8 mouse cellular contexts compared by ENCODE assay signal in the genomic region with DNA sequence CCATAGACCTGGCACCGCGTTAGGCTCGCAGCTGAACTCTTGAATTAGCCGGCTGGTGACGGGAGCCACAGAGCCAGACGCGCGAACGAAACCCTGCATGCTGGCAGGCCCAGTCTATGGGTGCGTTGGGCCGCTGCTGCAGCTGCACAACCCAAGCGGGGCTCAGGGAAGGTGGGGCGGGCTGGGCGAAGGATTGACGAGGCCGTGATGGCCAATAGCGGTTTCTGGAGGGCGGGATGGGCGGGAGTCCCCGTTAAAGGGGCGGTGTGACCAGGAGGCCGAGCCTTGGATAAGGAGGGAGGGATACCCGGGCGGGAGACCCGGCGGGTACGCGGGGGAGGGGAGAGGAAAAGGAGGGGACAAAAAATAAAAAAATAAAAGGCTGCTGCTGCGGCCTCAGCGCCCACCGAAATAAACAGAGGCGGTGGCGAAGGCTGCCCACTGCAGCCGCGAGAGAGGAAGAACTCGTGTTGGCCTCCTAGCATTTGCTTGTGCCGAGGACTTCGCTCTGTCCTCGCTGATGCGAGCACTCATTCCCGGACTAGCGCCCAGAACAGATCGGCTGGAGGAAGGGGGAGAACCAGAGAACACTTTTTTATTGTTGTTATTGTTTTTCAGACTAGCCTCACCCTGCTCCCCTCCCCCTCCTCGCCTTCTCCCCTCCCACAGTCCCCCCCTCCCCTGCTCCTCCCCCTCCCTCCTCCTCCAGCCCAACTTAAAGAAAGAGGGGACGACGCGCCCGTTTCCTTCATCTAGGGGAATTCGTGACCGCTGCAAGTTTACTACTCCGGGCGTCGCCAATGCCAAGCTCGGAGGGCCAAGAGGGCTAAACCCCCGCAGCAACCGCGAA. TPM values are rescaled to one million over a fixed set of nuclear protein-coding genes. Genes with fewer than 3 reads are reported as not detected.
DNase-seq lines count a peak whose midpoint lies in the region; ATAC-seq lines count a peak whose summit lies in the region.

No protein-coding gene starts in this region.

- peak; percentile 31 to 56 for DNase-seq in kidney, postnatal 4 days
- DNase-seq in kidney, adult 8-10 months = no peak
- DNase-seq in brain, adult 2 months (ENCODE audit: low read depth, low spot score) = peak; percentile 96
- peak; percentile 88 for DNase-seq in limb, embryonic 10.5 days (ENCODE audit: low spot score)
- no peak for DNase-seq in adrenal gland, postnatal 14 days
- DNase-seq in testis, postnatal 10 days (ENCODE audit: low spot score) = no peak

- peaks cover 71% of the 10 kb centered on the region for H3K27me3 ChIP-seq in embryonic facial prominence, embryonic 12.5 days
- peaks cover 83% of the 10 kb centered on the region for H3K27me3 ChIP-seq in limb, embryonic 10.5 days (ENCODE audit: low read depth, poor library complexity, severe bottlenecking)
- peaks cover 75% of the 10 kb centered on the region for H3K27me3 ChIP-seq in neural tube, embryonic 13.5 days

- ATAC-seq in embryonic facial prominence, embryonic 12.5 days (ENCODE audit: insufficient number of reproducible peaks, insufficient read depth, low FRiP score, low TSS enrichment) = peak; percentile 78
- ATAC-seq in neural tube, embryonic 13.5 days (ENCODE audit: low read depth) = peak; percentile 87

- no peaks in the 10 kb centered on the region for H3K9me3 ChIP-seq in embryonic facial prominence, embryonic 12.5 days
- no peaks in the 10 kb centered on the region for H3K9me3 ChIP-seq in limb, embryonic 10.5 days (replicated peaks)
- H3K9me3 ChIP-seq in neural tube, embryonic 13.5 days = no peaks in the 10 kb centered on the region

- under 1% methylated on average over 54 of the region's 57 CpGs for WGBS in embryonic facial prominence, embryonic 12.5 days
- under 1% methylated on average over 57 of the region's 57 CpGs for WGBS in limb, embryonic 10.5 days
- under 1% methylated on average over 56 of the region's 57 CpGs for WGBS in neural tube, embryonic 13.5 days

- peak overlapping the region; percentile 60 for H3K9ac ChIP-seq in embryonic facial prominence, embryonic 12.5 days
- peak overlapping the region; percentile 82 for H3K9ac ChIP-seq in neural tube, embryonic 13.5 days

- peak overlapping the region; percentile 84 for H3K27ac ChIP-seq in embryonic facial prominence, embryonic 12.5 days
- peak overlapping the region; percentile 97 for H3K27ac ChIP-seq in limb, embryonic 10.5 days
- peak overlapping the region; percentile 96 for H3K27ac ChIP-seq in neural tube, embryonic 13.5 days (replicated peaks)

- peak overlapping the region; percentile 71 for H3K4me2 ChIP-seq in embryonic facial prominence, embryonic 12.5 days (replicated peaks)
- peak overlapping the region; percentile 62 for H3K4me2 ChIP-seq in neural tube, embryonic 13.5 days

- H3K4me1 ChIP-seq in embryonic facial prominence, embryonic 12.5 days = peaks cover 21% of the 10 kb centered on the region; the same call in 1 of the 2 replicates
- H3K4me1 ChIP-seq in limb, embryonic 10.5 days = peaks cover 72% of the 10 kb centered on the region
- H3K4me1 ChIP-seq in neural tube, embryonic 13.5 days (replicated peaks) = peaks cover 30% of the 10 kb centered on the region

- peak overlapping the region; percentile 49 for H3K4me3 ChIP-seq in embryonic facial prominence, embryonic 12.5 days
- peak overlapping the region; percentile 88 for H3K4me3 ChIP-seq in limb, embryonic 10.5 days
- H3K4me3 ChIP-seq in neural tube, embryonic 13.5 days = peak overlapping the region; percentile 58

- H3K36me3 ChIP-seq in embryonic facial prominence, embryonic 12.5 days = no peaks in the 10 kb centered on the region
- H3K36me3 ChIP-seq in limb, embryonic 10.5 days = peaks cover 19% of the 10 kb centered on the region
- H3K36me3 ChIP-seq in neural tube, embryonic 13.5 days = no peaks in the 10 kb centered on the region

RNA-seq across cellular contexts. Expression of a gene that starts 1.0 kb away (rescaled TPM):
- polyA plus RNA-seq in embryonic facial prominence, embryonic 12.5 days (2016; fragmentation: Nextera tagmentation; extraction: Ambion mirVana) = 3.7 and 4.9 TPM in 2 replicates
- 5.0 and 5.1 TPM in 2 replicates for polyA plus RNA-seq in limb, embryonic 10.5 days (2016; fragmentation: Nextera tagmentation; extraction: Ambion mirVana)
- polyA plus RNA-seq in neural tube, embryonic 13.5 days (2015; fragmentation: Nextera tagmentation; extraction: Ambion mirVana) = 8.2 and 10.2 TPM in 2 replicates
- total RNA-seq in adrenal gland, postnatal 14 days (2021) = 0.64 TPM in 1 of 2 replicates, not detected in the other

RNA-seq across cellular contexts. Expression of a gene that starts 8.8 kb away (rescaled TPM):
- 4.8 and 5.4 TPM in 2 replicates for polyA plus RNA-seq in embryonic facial prominence, embryonic 12.5 days (2016; fragmentation: Nextera tagmentation; extraction: Ambion mirVana)
- 13.8 and 14.9 TPM in 2 replicates for polyA plus RNA-seq in limb, embryonic 10.5 days (2016; fragmentation: Nextera tagmentation; extraction: Ambion mirVana)
- 8.4 and 8.6 TPM in 2 replicates for polyA plus RNA-seq in neural tube, embryonic 13.5 days (2015; fragmentation: Nextera tagmentation; extraction: Ambion mirVana)
- total RNA-seq in adrenal gland, postnatal 14 days (2021) = 0.11 TPM in 1 of 2 replicates, not detected in the other

RNA-seq across cellular contexts. Expression of a gene that starts 16.1 kb away (rescaled TPM):
- polyA plus RNA-seq in embryonic facial prominence, embryonic 12.5 days (2016; fragmentation: Nextera tagmentation; extraction: Ambion mirVana) = not detected in 2 replicates
- not detected in 2 replicates for polyA plus RNA-seq in limb, embryonic 10.5 days (2016; fragmentation: Nextera tagmentation; extraction: Ambion mirVana)
- polyA plus RNA-seq in neural tube, embryonic 13.5 days (2015; fragmentation: Nextera tagmentation; extraction: Ambion mirVana) = 0.19 and 0.29 TPM in 2 replicates
- not detected in 2 replicates for total RNA-seq in adrenal gland, postnatal 14 days (2021)

RNA-seq across cellular contexts. Expression of a gene that starts 23.4 kb away (rescaled TPM):
- polyA plus RNA-seq in embryonic facial prominence, embryonic 12.5 days (2016; fragmentation: Nextera tagmentation; extraction: Ambion mirVana) = 0.38 and 0.47 TPM in 2 replicates
- polyA plus RNA-seq in limb, embryonic 10.5 days (2016; fragmentation: Nextera tagmentation; extraction: Ambion mirVana) = 0.36 and 0.56 TPM in 2 replicates
- 0.46 and 0.62 TPM in 2 replicates for polyA plus RNA-seq in neural tube, embryonic 13.5 days (2015; fragmentation: Nextera tagmentation; extraction: Ambion mirVana)
- not detected in 2 replicates for total RNA-seq in adrenal gland, postnatal 14 days (2021)

RNA-seq across cellular contexts. Expression of a gene that starts 59.9 kb away (rescaled TPM):
- polyA plus RNA-seq in embryonic facial prominence, embryonic 12.5 days (2016; fragmentation: Nextera tagmentation; extraction: Ambion mirVana) = 35.3 and 36.5 TPM in 2 replicates
- polyA plus RNA-seq in limb, embryonic 10.5 days (2016; fragmentation: Nextera tagmentation; extraction: Ambion mirVana) = 32.4 and 35.8 TPM in 2 replicates
- polyA plus RNA-seq in neural tube, embryonic 13.5 days (2015; fragmentation: Nextera tagmentation; extraction: Ambion mirVana) = 28.2 and 32.0 TPM in 2 replicates
- total RNA-seq in adrenal gland, postnatal 14 days (2021) = 189 and 214 TPM in 2 replicates

Comparison
In these comparisons a context has a peak if more than half of its experiments do, and no peak if none do; other contexts are left out.
1. DNase-seq: peak in kidney, postnatal 4 days (2 of 2), brain, adult 2 months (single experiment) and limb, embryonic 10.5 days (single experiment); none in kidney, adult 8-10 months (0 of 2), adrenal gland, postnatal 14 days (single experiment) and testis, postnatal 10 days (single experiment).
2. Peak in every context shown above with its lines, with median percentiles within 50 percentile points of each other: H3K27ac ChIP-seq and H3K4me3 ChIP-seq.